Mouse (Mus musculus) brown adipose tissue, adult 24 weeks (tissue): ENCODE data around the gene Zfp59. TPM values are rescaled to one million over a fixed set of nuclear protein-coding genes. Genes with fewer than 3 reads are reported as not detected.
"Not testable (repeated sequence)": the region's sequence is repeated elsewhere in the genome, so short reads cannot be mapped to it uniquely, and the experiment has no call there.

Experiments used
- H3K27ac ChIP-seq: fragments of 200-500 bp; replicated peaks from 2 replicates; pipeline ENCODE4 v1.5.1; 2012; ENCODE audit warnings: low read depth, mild to moderate bottlenecking, low read length
- H3K4me1 ChIP-seq: fragments of 200-500 bp; 2 replicates; pipeline ENCODE4 v1.6.1; 2012; ENCODE audit warnings: low read length, mixed read lengths; ENCODE audit not compliant: control insufficient read depth, insufficient read depth, insufficient read length
- H3K4me3 ChIP-seq: fragments of 200-500 bp; 2 replicates; pipeline ENCODE4 v1.5.1; 2012; ENCODE audit warnings: low read depth, mild to moderate bottlenecking, low read length, moderate library complexity; ENCODE audit not compliant: insufficient read depth
- polyA plus RNA-seq: library from polyadenylated mRNA; stranded (reverse); fragments of >200 nt; gene quantifications from 2 replicates; pipeline ENCODE4 v1.2.4, GENCODE M21; 2012; ENCODE audit not compliant: missing spikeins, insufficient read depth, insufficient read length

Gene Zfp59
- polyA plus RNA-seq: 1.9 and 3.2 TPM in 2 replicates

GRCm38 (mm10) chr7:27838323-27839249 is at the start of gene Zfp59:
Zfp59 (plus strand) TSS chr7:27838607.
- H3K27ac ChIP-seq: peak within 1 kb of the TSS; percentile 73
- H3K4me1 ChIP-seq: no peaks in the 10 kb centered on the region; the same call in 1 of the 2 replicates
- H3K4me3 ChIP-seq: peak within 1 kb of the TSS; percentile 75

DNA sequence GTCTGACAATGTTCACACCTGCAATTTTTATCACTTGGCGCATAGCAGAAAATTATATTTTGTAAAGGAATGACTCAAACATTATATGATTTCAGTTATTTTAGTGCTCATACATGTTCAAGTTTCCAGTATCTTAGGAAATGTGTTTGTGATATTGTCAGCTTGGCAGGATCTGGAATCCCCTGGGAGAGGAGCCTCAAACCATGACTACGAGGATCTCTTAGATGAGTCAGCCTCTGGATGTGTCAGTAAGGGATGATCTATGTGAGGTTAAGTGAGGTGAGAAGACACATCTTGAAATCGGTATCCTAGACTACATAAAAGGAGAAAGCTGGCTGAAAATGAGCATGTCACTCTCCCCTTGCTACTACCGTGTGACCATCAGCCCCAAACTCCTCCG is 49.1 kb upstream of the Zfp59 start:
- Histone ChIP-seq H3K4me1 (no peaks in the 10 kb centered on the region), H3K27ac (no peak overlapping the region), H3K4me3 (no peak overlapping the region)

DNA sequence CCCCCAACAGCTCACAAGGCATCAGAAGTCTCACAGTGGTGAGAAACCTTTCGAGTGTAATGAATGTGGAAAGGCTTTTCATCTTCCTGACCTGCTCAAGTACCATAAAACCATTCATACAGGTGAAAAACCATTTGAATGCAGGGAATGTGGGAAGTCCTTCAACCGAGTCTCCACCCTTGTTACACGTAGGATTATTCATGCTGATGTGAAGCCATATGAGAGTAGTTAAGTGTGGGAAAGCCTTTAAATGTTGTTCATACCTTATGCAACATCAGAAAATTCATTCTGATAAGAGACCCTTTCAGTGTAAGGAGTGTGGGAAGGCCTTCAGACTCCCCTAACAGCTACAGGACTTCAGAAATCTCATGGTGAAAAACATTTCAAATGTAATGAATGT is 44.5 kb upstream of the Zfp59 start:
- H3K27ac ChIP-seq, H3K4me3 ChIP-seq, H3K4me1 ChIP-seq: not testable (repeated sequence)

DNA sequence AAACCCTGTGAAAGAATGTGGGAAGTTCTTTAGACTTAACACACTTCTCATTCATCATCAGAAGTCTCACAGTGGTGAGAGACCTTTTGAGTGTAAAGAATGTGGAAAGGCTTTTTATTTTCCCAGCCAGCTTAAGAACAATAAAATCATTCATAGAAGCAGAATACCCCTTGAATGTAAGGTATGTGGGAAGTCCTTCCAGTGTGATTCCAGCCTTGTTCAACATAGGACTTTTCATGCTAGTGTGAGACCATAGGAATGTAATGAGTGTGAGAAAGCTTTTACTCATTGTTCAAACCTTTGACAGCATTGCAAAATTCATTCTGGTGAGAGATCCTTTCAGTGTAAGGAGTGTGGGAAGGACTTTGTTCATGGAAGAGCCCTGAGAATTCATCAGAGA is 43.8 kb upstream of the Zfp59 start:
- no peak overlapping the region for H3K27ac ChIP-seq
- no peaks in the 10 kb centered on the region for H3K4me1 ChIP-seq

GRCm38 (mm10) chr7:27797906-27798811 is 40.2 kb upstream of the Zfp59 start:
- no peak overlapping the region for H3K27ac ChIP-seq
- no peaks in the 10 kb centered on the region for H3K4me1 ChIP-seq
- no peak overlapping the region for H3K4me3 ChIP-seq

More for the DNA sequence above, 43.8 kb upstream of the Zfp59 start:
- H3K4me3 ChIP-seq: no peak overlapping the region

GRCm38 (mm10) chr7:27801137-27801536 is 37.3 kb upstream of the Zfp59 start:
- no peak overlapping the region for H3K27ac ChIP-seq
- no peaks in the 10 kb centered on the region for H3K4me1 ChIP-seq
- H3K4me3 ChIP-seq: no peak overlapping the region

DNA sequence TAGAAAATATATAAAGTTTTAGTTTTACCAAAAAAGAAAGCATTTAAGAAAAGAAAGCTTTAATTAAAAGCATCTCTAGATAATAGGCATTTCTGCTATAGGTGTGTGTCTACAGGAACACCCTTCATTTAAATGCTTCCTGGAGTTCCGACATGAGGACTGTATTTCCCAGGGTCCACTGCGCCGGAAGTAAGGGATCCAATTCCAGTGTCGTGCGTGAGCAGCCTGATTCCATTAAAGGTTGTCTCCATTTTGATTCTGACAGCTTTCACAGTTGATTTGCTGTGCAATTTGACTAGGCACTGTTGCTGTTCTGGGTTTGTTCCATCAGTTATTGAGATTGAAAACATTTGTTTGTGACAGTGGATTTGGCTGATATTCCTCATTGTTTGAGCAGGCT is 35.4 kb upstream of the Zfp59 start:
- Histone ChIP-seq H3K4me1 (no peaks in the 10 kb centered on the region), H3K27ac (no peak overlapping the region), H3K4me3 (no peak overlapping the region)

DNA sequence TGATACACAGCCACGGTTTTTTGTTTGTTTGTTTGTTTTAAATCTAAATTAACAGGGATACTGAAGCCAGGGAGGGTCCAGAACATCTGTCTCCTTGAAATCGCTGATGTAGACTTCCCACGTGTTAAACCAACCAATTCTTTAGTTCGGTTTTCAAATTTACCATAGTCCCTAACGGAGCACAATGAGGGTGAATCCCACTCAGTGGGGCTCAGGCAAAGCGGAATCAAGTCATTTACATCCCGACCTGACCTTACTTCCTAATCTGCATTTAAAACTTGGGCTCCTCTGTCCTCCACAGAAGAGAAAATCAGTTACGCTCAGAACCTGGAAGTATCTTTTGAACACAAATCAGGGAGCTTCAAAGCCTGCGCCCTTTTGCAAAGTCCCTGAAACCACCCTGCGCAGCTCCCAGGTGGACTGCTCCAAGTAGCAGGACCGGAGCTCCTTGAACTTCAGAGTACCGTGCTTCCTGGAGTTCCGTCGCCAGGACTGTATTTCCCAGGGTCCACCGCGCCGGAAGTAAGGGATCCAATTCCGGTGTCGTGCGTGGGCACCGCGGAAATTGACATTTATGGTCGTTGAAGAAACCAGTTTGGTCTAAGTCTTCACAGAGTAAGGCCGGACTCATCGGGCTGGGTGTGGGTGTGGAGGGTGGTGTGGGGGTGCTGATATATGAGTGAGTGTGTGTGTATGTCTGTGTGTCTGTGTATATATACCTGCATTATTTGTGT is 33.9 kb upstream of the Zfp59 start:
- no peaks in the 10 kb centered on the region for H3K4me1 ChIP-seq
- H3K27ac ChIP-seq: peak overlapping the region; percentile 76
- H3K4me3 ChIP-seq: peak overlapping the region; percentile 97

GRCm38 (mm10) chr7:27806896-27807295 is 31.5 kb upstream of the Zfp59 start, which contains the start of gene Zfp626:
Zfp626 (plus strand) TSS chr7:27807196.
- H3K4me3 ChIP-seq, H3K4me1 ChIP-seq, H3K27ac ChIP-seq: not testable (repeated sequence)

DNA sequence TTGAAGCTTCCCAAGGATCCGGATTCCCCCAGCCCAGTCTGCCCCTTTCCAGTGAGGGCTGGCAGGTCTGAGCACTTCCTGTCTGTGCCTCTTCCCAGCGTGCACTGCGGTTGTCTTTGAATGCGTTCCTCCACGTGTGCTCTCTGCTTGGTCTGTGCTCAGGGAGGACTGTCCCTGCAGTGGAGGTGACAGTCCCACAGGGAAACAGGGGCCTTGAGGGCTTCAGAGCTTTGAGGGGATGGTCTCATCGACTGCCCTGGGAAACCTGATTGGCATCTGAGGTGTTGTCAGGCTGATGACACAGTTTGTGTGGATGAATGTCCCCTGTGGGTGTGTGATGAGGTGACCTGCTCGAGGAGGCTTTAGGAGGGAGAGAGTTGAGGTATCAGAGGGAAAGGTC is 31.1 kb upstream of the Zfp59 start:
- not testable (repeated sequence) for H3K4me1 ChIP-seq, H3K4me3 ChIP-seq, H3K27ac ChIP-seq

DNA sequence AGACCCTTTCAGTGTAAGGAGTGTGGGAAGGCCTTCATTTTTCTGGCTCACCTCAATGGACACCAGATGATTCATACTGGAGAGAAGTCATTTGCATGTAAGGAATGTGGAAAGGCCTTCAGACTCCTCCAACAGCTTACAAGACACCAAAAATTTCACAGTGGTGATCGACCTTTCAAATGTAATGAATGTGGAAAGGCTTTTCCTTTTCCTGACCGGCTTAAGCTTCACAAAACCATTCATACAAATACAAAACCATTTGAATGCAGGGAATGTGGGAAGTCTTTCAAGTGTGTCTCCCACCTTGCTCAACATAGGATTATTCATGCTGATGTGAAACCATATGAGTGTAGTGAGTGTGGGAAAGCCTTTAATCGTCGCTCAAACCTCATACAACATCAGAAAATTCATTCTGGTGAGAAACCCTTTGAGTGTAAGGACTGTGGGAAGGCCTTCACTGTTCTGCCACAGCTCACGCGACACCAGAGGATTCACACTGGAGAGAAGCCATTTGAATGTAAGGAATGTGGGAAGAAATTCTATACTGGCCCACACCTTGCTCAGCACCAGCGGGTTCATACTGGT is 19.8 kb upstream of the Zfp59 start:
- no peak overlapping the region for H3K4me3 ChIP-seq
- H3K27ac ChIP-seq: no peak overlapping the region
- H3K4me1 ChIP-seq: no peaks in the 10 kb centered on the region

- no peak overlapping the region for H3K27ac ChIP-seq
- H3K4me1 ChIP-seq: no peaks in the 10 kb centered on the region
These were observed 15.8 kb upstream of the Zfp59 start for GRCm38 (mm10) chr7:27822611-27823010.

GRCm38 (mm10) chr7:27834131-27834530 is 4.3 kb upstream of the Zfp59 start:
- H3K27ac ChIP-seq: no peak overlapping the region
- no peak overlapping the region for H3K4me3 ChIP-seq
- H3K4me1 ChIP-seq: no peaks in the 10 kb centered on the region

More at GRCm38 (mm10) chr7:27822611-27823010, 15.8 kb upstream of the Zfp59 start:
- H3K4me3 ChIP-seq: no peak overlapping the region

- peak overlapping the region; percentile 75 for H3K4me3 ChIP-seq
- H3K27ac ChIP-seq: peak overlapping the region; percentile 73
- no peaks in the 10 kb centered on the region; the same call in 1 of the 2 replicates for H3K4me1 ChIP-seq
These were observed 511 bp upstream of the Zfp59 start for GRCm38 (mm10) chr7:27837896-27838295.
